Mouse (Mus musculus): ENCODE results near the gene Stim1.

Gene Stim1

DNA sequence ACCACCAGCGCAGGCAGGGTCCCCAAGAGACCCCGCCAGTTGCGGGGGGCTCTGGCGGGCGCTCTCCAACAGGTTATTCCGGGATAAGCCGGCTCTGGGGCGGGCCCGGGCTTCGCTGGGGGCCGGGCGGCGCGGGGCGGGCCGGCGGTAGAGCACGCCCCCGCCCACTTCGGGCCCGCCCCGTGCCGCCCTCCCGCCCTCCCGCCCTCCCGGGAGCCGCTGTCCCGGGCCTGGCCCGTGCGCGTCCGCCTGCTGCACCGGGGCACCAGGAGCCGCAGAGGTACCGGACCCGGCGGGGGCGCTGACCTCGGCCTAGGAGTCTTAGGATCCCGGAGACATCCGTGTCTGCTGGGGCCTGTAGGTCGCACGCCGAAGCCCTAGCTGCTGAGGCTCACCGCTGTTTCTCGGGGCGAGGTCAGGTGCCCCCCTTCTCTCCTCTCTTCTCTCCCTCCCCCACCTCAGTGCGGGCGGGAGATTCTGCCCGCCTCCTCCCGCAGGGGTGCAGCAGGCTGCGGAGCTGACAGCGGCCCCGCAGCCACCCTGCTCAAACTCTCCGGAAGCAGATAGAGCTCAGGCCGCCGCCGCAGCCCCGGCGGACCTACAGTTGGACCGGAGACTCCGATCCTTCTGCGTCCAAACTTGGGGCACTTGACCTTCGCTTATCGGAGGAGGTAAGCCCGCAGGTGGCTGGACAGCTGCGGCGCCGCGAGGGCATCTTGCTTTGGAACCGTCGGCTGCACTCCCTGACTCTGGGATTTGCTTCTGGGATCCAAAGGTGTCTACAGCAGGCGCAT lies at the start of gene Stim1:
Gene Stim1, plus strand, starts transcription at position 206 of the 794 bp plus-strand sequence.
- DNase-seq, result peak in 1 of 2 experiments; percentile 85

GRCm38 (mm10) chr7:102221899-102222298 lies 45.7 kb upstream of the Stim1 start:
- no peak for DNase-seq

DNA sequence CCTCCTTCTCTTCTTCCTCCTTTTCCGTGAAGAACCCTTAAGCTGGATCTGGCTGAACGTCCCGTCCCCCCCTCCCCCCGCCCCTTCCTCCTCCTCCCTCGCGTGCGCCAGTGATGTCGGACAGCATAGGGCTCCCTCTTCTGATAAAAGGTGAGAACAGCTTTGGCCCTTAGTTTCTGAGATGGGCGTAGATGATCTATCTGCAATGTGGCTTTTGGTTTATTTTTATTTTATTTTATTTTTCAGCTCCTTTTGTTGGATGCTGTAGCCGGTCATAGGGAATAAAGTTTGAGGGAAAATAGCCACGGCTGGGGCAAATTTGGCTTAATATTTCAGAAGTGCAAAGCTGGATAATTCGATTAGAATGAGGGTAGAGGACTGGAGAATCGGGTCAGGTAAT lies 45.3 kb upstream of the Stim1 start:
- peak; percentile 29 to 70 for DNase-seq

DNA sequence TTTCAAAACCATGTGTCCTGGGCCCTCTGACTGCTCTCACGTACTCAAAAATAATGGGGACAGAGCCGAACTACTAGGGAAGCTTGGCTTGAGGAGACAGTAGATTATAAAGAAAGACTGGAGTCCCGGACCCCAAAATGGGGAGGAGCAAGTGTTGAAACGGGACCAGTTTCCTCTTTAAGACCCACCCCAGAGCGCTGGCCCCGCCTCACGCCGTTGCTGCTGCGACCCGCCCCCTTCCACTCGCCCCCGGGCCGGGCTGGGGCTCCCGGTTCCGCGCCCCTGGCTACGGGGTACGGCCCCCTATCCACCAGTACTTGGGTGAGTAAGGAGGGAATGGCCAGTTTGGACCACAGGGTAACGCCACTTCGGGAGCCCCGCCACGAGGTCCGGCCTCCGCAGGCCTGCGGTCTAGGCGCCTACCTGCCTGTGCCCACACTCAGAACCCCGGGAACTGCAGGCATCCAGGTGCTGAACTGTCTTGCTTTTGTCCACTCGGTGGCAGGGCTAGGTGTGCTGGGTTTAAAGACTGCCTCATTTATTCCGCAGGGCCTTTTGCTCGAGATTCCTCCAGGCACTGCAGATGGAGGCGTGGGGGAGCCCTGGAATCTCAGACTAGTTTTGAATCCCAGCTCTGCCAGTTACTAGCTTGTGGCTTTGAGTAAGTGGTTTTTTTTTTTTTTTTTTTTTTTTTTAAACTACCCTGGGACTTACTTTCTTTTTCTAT lies 44.6 kb upstream of the Stim1 start:
- DNase-seq, result peak; percentile 64 to 75

GRCm38 (mm10) chr7:102223883-102224738 lies 43.5 kb upstream of the Stim1 start:
- DNase-seq, result peak in 1 of 2 experiments; percentile 24

DNA sequence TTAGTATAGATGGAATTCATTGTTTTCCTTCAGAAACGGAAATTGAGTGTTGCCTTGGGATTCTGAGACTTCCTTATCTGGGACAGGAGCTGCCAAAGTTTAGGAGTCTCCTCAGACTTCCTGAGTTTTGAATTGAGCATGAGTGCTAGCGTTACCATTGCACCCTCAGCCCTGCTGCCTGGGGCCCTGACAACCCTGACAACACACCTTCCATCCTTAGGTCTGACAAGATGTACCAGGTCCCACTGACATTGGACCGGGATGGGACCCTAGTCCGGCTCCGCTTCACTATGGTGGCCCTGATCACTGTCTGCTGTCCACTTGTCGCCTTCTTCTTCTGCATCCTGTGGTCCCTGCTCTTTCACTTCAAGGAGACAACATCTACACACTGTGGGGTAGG lies 41.6 kb upstream of the Stim1 start:
- no peak for DNase-seq

GRCm38 (mm10) chr7:102228049-102228670 lies 39.4 kb upstream of the Stim1 start:
- DNase-seq, result no peak

GRCm38 (mm10) chr7:102229814-102230213 lies 37.8 kb upstream of the Stim1 start:
- DNase-seq, result no peak

DNA sequence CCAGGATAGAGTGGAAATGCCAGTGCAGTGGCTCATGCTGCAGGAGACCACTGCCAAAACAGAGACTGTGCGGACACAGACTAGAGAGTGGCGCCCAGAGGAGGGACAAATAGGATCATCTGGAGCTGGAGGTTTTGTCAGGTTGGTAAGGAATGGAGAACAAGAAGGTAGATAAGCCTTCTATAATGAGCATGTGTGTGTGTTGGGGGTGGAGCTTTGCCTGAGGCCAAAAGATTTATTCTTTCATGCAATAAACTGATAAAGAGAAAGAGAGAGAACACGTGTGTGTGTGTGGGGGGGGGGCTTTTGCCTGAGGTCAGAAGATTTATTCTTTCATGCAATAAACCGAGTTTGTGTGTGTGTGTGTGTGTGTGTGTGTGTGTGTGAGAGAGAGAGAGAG lies 34.5 kb upstream of the Stim1 start:
- no peak for DNase-seq

GRCm38 (mm10) chr7:102238686-102239286 lies 28.8 kb upstream of the Stim1 start:
- no peak for DNase-seq

DNA sequence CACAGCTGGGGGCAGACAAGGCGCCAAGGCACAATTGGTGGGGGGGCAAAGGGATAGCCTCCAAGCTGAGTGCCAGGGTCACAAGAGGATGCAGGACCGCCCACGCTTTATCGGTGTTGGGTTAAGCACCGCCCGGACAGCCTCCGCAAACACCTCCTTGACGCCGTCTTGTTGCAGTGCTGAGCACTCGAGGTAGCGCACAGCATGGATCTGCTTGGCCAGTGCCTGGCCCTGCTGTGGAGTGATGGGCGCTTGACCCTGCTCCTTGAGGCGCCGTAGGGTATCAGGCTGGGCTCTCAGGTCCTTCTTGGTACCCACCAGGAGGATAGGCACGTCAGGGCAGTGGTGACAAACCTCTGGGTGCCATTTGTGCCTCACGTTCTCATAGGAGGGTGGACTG lies 28.0 kb upstream of the Stim1 start:
- DNase-seq, result no peak

DNA sequence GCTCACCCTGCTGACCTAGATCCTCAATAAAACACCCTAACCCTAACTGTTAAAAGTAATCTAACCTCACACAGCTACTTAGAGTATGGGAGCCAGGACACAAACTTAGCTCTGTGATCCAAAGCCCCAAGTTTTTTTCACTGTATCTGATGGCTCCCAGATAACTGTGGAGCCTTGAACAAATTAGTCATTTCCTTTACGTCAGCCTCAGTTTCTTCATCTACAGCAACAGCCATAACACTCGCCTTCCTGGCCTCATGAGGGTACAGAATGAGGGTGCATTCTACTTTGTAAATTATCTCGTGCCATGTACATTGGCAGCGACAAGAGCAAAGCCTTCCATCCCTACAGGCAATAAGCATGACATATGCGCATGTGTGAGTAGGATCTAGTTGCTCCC lies 25.2 kb upstream of the Stim1 start:
- no peak for DNase-seq

- DNase-seq, result no peak
These were observed 24.7 kb upstream of the Stim1 start for GRCm38 (mm10) chr7:102242917-102243316.

GRCm38 (mm10) chr7:102243870-102244269 lies 23.7 kb upstream of the Stim1 start:
- no peak for DNase-seq

- no peak for DNase-seq
These were observed 22.6 kb upstream of the Stim1 start for GRCm38 (mm10) chr7:102244782-102245535.

DNA sequence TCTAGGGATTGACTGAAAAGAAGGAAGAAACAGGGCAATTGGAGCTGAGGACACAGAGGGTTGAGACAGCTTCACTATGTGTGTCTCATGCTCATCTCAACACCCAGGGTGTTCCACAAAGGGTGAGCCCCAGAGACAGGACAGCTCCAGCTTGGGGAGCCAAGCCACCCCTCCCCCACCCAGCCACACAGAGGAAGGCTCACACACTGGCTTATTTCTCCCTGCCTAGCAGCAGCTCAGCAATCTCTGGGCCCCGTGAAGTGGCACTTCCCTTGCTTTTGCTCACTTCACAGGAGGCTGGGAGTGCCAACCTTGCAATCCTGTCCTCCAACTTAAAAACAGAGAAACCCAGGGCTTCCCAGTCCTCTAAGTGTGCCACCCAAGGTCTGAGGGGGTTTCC lies 21.8 kb upstream of the Stim1 start:
- peak in 1 of 2 experiments; percentile 52 for DNase-seq

- no peak for DNase-seq
These were observed 21.3 kb upstream of the Stim1 start for GRCm38 (mm10) chr7:102246265-102246664.

GRCm38 (mm10) chr7:102246956-102247797 lies 20.4 kb upstream of the Stim1 start:
- no peak for DNase-seq

- no peak for DNase-seq
These were observed 18.8 kb upstream of the Stim1 start for GRCm38 (mm10) chr7:102248691-102249404.

- no peak for DNase-seq
These were observed 18.1 kb upstream of the Stim1 start for GRCm38 (mm10) chr7:102249531-102249895.

Data from cerebellum, postnatal 25 days (tissue).